Mouse (Mus musculus) intestine, embryonic 14.5 days (tissue): ENCODE data around the gene Sun2. TPM values are rescaled to one million over a fixed set of nuclear protein-coding genes. Genes with fewer than 3 reads are reported as not detected.

Experiments
- ATAC-seq: fragments of 200-750 bp; cut with Nextera tagmentation; replicated peaks from 2 replicates; pipeline ENCODE4 v1.8.0; 2017; ENCODE audit warnings: low read depth, moderate number of reproducible peaks, moderate TSS enrichment, moderate library complexity; ENCODE audit not compliant: low FRiP score, low TSS enrichment
- DNase-seq: peaks from one replicate; pipeline ENCODE4 v3.0.0-alpha.2; 2018; ENCODE audit warnings: low spot score
- H3K27ac ChIP-seq: fragments of 300-500 bp; sonication (generic); 2 replicates; pipeline ENCODE4 v1.5.1; 2014; ENCODE audit warnings: low read depth, mild to moderate bottlenecking, control low read depth
- H3K27me3 ChIP-seq: fragments of 300-500 bp; sonication (generic); replicated peaks from 2 replicates; pipeline ENCODE4 v1.6.1; 2014; ENCODE audit warnings: low read length, control low read depth; ENCODE audit not compliant: control insufficient read depth, insufficient read depth
- H3K36me3 ChIP-seq: fragments of 300-500 bp; sonication (generic); 2 replicates; pipeline ENCODE4 v1.6.1; 2014; ENCODE audit warnings: low read length, control low read depth; ENCODE audit not compliant: control insufficient read depth, insufficient read depth
- H3K4me1 ChIP-seq: fragments of 300-500 bp; sonication (generic); replicated peaks from 2 replicates; pipeline ENCODE4 v1.6.1; 2014; ENCODE audit warnings: low read length, control low read depth, mixed read lengths; ENCODE audit not compliant: control insufficient read depth, insufficient read depth
- H3K4me2 ChIP-seq: fragments of 300-500 bp; sonication (generic); 2 replicates; pipeline ENCODE4 v1.6.1; 2014; ENCODE audit warnings: low read length
- H3K4me3 ChIP-seq: fragments of 300-500 bp; sonication (generic); 2 replicates; pipeline ENCODE4 v1.5.1; 2014; ENCODE audit warnings: low read depth, low read length, control low read depth, mixed read lengths
- H3K9ac ChIP-seq: fragments of 300-500 bp; sonication (generic); 2 replicates; pipeline ENCODE4 v1.6.1; 2014; ENCODE audit warnings: mild to moderate bottlenecking, low read length
- H3K9me3 ChIP-seq: fragments of 300-500 bp; sonication (generic); 2 replicates; pipeline ENCODE4 v1.6.1; 2016; ENCODE audit warnings: low read length, control low read depth; ENCODE audit not compliant: control insufficient read depth
- WGBS: fragments of 180-500 bp; shearing (Covaris S2); extraction: QIAGEN DNeasy Blood & Tissue Kit; methylation state at CpG from one replicate; pipeline ENCODE4 v1.1.7; 2014; 5-methylcytosine and 5-hydroxymethylcytosine counted together
- polyA plus RNA-seq: library from polyadenylated mRNA; unstranded; fragments of >200 nt; fragmentation: Nextera tagmentation; extraction: Ambion mirVana; gene quantifications from 2 replicates; pipeline ENCODE4 v1.2.1, GENCODE M21; 2014

The Sun2 gene
- polyA plus RNA-seq, 1 experiment from 2014 or later = 5.4 TPM

GRCm38 (mm10) chr15:79689662-79690425 lies 52.5 kb downstream of the Sun2 start:
- no peak overlapping the region for H3K27ac ChIP-seq
- H3K4me1 ChIP-seq = peaks cover 35% of the 10 kb centered on the region
- no peaks in the 10 kb centered on the region for H3K9me3 ChIP-seq
- H3K4me3 ChIP-seq = peak overlapping the region; percentile 80
- H3K4me2 ChIP-seq = peak overlapping the region; percentile 98
- H3K9ac ChIP-seq = no peak overlapping the region
- DNase-seq = no peak
- WGBS = 12% methylated on average over 24 of the region's 24 CpGs
- no peak for ATAC-seq
- H3K36me3 ChIP-seq = peaks cover 10% of the 10 kb centered on the region; the same call in 1 of the 2 replicates
- no peaks in the 10 kb centered on the region for H3K27me3 ChIP-seq

- Histone ChIP-seq H3K36me3 (no peaks in the 10 kb centered on the region), H3K4me2 (peak overlapping the region; percentile 73), H3K4me3 (peak overlapping the region; percentile 72), H3K9ac (peak overlapping the region; percentile 78), H3K27me3 (no peaks in the 10 kb centered on the region), H3K27ac (peak overlapping the region; percentile 91), H3K9me3 (no peaks in the 10 kb centered on the region), H3K4me1 (peaks cover 48% of the 10 kb centered on the region)
- 5% methylated on average over 8 of the region's 8 CpGs for WGBS
- ATAC-seq (no peak), DNase-seq (no peak)
These were observed 53.9 kb downstream of the Sun2 start for GRCm38 (mm10) chr15:79688268-79688956.

GRCm38 (mm10) chr15:79687646-79688267 lies 54.6 kb downstream of the Sun2 start, which contains the start of gene Josd1:
TSS of gene Josd1 (minus strand) at chr15:79687919.
- peak within 1 kb of the TSS; percentile 72 for H3K4me3 ChIP-seq
- H3K9me3 ChIP-seq = no peaks in the 10 kb centered on the region
- H3K4me2 ChIP-seq = peak within 1 kb of the TSS; percentile 73
- ATAC-seq = peak; percentile 64
- no peaks in the 10 kb centered on the region for H3K27me3 ChIP-seq
- WGBS = under 1% methylated on average over 72 of the region's 72 CpGs
- 0 out of 2 replicates have a peak, but pooled peaks cover 3% of the 10 kb centered on the region for H3K36me3 ChIP-seq
- H3K4me1 ChIP-seq = peaks cover 54% of the 10 kb centered on the region
- H3K27ac ChIP-seq = peak within 1 kb of the TSS; percentile 91
- H3K9ac ChIP-seq = peak within 1 kb of the TSS; percentile 78
- DNase-seq = peak; percentile 99

GRCm38 (mm10) chr15:79687175-79687574 lies 55.2 kb downstream of the Sun2 start:
- Histone ChIP-seq H3K27ac (peak overlapping the region; percentile 91), H3K4me3 (peak overlapping the region; percentile 72), H3K4me1 (peaks cover 49% of the 10 kb centered on the region), H3K4me2 (peak overlapping the region; percentile 73), H3K9ac (peak overlapping the region; percentile 78), H3K9me3 (no peaks in the 10 kb centered on the region), H3K36me3 (0 out of 2 replicates have a peak, but pooled peaks cover 4% of the 10 kb centered on the region), H3K27me3 (no peaks in the 10 kb centered on the region)
- ATAC-seq = no peak
- WGBS = under 1% methylated on average over 31 of the region's 33 CpGs
- DNase-seq = peak; percentile 81

- no peaks in the 10 kb centered on the region for H3K9me3 ChIP-seq
- H3K27me3 ChIP-seq = no peaks in the 10 kb centered on the region
- WGBS = 13% methylated on average over 15 of the region's 15 CpGs
- peak overlapping the region; percentile 78 for H3K9ac ChIP-seq
- DNase-seq = no peak
- ATAC-seq = no peak
- 0 out of 2 replicates have a peak, but pooled peaks cover 4% of the 10 kb centered on the region for H3K36me3 ChIP-seq
- H3K27ac ChIP-seq = no peak overlapping the region
- H3K4me3 ChIP-seq = peak overlapping the region; percentile 72
- peak overlapping the region; percentile 73 for H3K4me2 ChIP-seq
- H3K4me1 ChIP-seq = peaks cover 42% of the 10 kb centered on the region
These were observed 56.1 kb downstream of the Sun2 start for GRCm38 (mm10) chr15:79686046-79686869.

- H3K27me3 ChIP-seq = no peaks in the 10 kb centered on the region
- H3K9me3 ChIP-seq = no peaks in the 10 kb centered on the region
- DNase-seq (no peak), ATAC-seq (no peak)
- peaks cover 42% of the 10 kb centered on the region for H3K4me1 ChIP-seq
- no peak overlapping the region for H3K27ac ChIP-seq
- H3K9ac ChIP-seq = peak overlapping the region; percentile 78
- peak overlapping the region; percentile 72 for H3K4me3 ChIP-seq
- 29% methylated on average over 6 of the region's 6 CpGs for WGBS
- H3K4me2 ChIP-seq = peak overlapping the region; percentile 73
- H3K36me3 ChIP-seq = 0 out of 2 replicates have a peak, but pooled peaks cover 4% of the 10 kb centered on the region
These were observed 57.1 kb downstream of the Sun2 start for GRCm38 (mm10) chr15:79685141-79685641.

GRCm38 (mm10) chr15:79684616-79685015 lies 57.7 kb downstream of the Sun2 start:
- Histone ChIP-seq H3K36me3 (0 out of 2 replicates have a peak, but pooled peaks cover 4% of the 10 kb centered on the region), H3K27me3 (no peaks in the 10 kb centered on the region), H3K4me3 (peak overlapping the region; percentile 72; the same call in 1 of the 2 replicates), H3K9ac (0 out of 2 replicates have a peak overlapping the region, but pooled peaks have one; percentile 78), H3K27ac (no peak overlapping the region), H3K4me2 (peak overlapping the region; percentile 73), H3K9me3 (no peaks in the 10 kb centered on the region), H3K4me1 (peaks cover 42% of the 10 kb centered on the region)
- ATAC-seq (no peak), DNase-seq (no peak)
- 84% methylated on average over 6 of the region's 6 CpGs for WGBS
